Mouse (Mus musculus): ENCODE data around the gene Tctex1d4.
A peak's percentile ranks its signal among the peaks of the same experiment; 100 is the strongest.

The Tctex1d4 gene

GRCm38 (mm10) chr4:117138295-117139216 is 12.0 kb downstream of the Tctex1d4 start:
- DNase-seq (ENCODE audit: low spot score in 2 of 2): no peak

- DNase-seq (ENCODE audit: low spot score in 2 of 2): no peak
Measured at GRCm38 (mm10) chr4:117139217-117139612, 12.6 kb downstream of the Tctex1d4 start.

- DNase-seq (ENCODE audit: low spot score in 2 of 2): no peak
Measured at GRCm38 (mm10) chr4:117140613-117141012, 14.0 kb downstream of the Tctex1d4 start.

- no peak for DNase-seq (ENCODE audit: low spot score in 2 of 2)
Measured at GRCm38 (mm10) chr4:117143023-117143422, 16.4 kb downstream of the Tctex1d4 start.

- DNase-seq (ENCODE audit: low spot score in 2 of 2): no peak
Measured at GRCm38 (mm10) chr4:117145248-117145647, 18.7 kb downstream of the Tctex1d4 start.

GRCm38 (mm10) chr4:117146176-117146575 is 19.6 kb downstream of the Tctex1d4 start:
- peak; percentile 72 to 75 for DNase-seq (ENCODE audit: low spot score in 2 of 2)

GRCm38 (mm10) chr4:117148047-117148713 is 21.6 kb downstream of the Tctex1d4 start:
- DNase-seq (ENCODE audit: low spot score in 2 of 2): no peak

GRCm38 (mm10) chr4:117148815-117149214 is 22.2 kb downstream of the Tctex1d4 start:
- no peak for DNase-seq (ENCODE audit: low spot score in 2 of 2)

- no peak for DNase-seq (ENCODE audit: low spot score in 2 of 2)
Measured at GRCm38 (mm10) chr4:117149291-117150211, 23.0 kb downstream of the Tctex1d4 start.

GRCm38 (mm10) chr4:117150212-117150733 is 23.7 kb downstream of the Tctex1d4 start:
- DNase-seq (ENCODE audit: low spot score in 2 of 2): no peak

GRCm38 (mm10) chr4:117151416-117151815 is 24.8 kb downstream of the Tctex1d4 start:
- DNase-seq (ENCODE audit: low spot score in 2 of 2): no peak

- DNase-seq (ENCODE audit: low spot score in 2 of 2): no peak
Measured at GRCm38 (mm10) chr4:117152714-117153113, 26.1 kb downstream of the Tctex1d4 start.

GRCm38 (mm10) chr4:117155020-117155791 is 28.6 kb downstream of the Tctex1d4 start:
- DNase-seq (ENCODE audit: low spot score in 2 of 2): peak in 1 of 2 experiments; percentile 41

- DNase-seq (ENCODE audit: low spot score in 2 of 2): peak; percentile 85 to 89
Measured at GRCm38 (mm10) chr4:117155792-117156355, 29.3 kb downstream of the Tctex1d4 start, which contains the start of gene Rps8. Rps8 (minus strand) TSS chr4:117156243.

- no peak for DNase-seq (ENCODE audit: low spot score in 2 of 2)
Measured at GRCm38 (mm10) chr4:117156372-117156771, 29.8 kb downstream of the Tctex1d4 start.

GRCm38 (mm10) chr4:117159666-117160065 is 33.1 kb downstream of the Tctex1d4 start:
- no peak for DNase-seq (ENCODE audit: low spot score in 2 of 2)

GRCm38 (mm10) chr4:117161183-117161582 is 34.6 kb downstream of the Tctex1d4 start:
- no peak for DNase-seq (ENCODE audit: low spot score in 2 of 2)

- DNase-seq (ENCODE audit: low spot score in 2 of 2): no peak
Measured at GRCm38 (mm10) chr4:117169936-117170335, 43.3 kb downstream of the Tctex1d4 start.

All from right cerebral cortex, adult 2 months (tissue).